ENCODE assay signal across 19 mouse cellular contexts in genomic region chr14:102987626-102988025, GRCm38 (mm10). TPM values are rescaled to one million over a fixed set of nuclear protein-coding genes. Genes with fewer than 3 reads are reported as not detected.
"Had no signal": no experiment of that assay in that cellular context is flagged by ENCODE, and none has a peak within 500 bp of the region (broad histone marks: within the 10 kb centered on the region; RNA-seq: fewer than 3 reads in every experiment).

No protein-coding gene starts in this region.

- H3K4me3 ChIP-seq: neural tube, embryonic 13.5 days; neural tube, embryonic 15.5 days; stomach, embryonic 15.5 days had no signal

- H3K27me3 ChIP-seq: neural tube, embryonic 13.5 days; stomach, embryonic 15.5 days had no signal

- H3K9ac ChIP-seq: neural tube, embryonic 13.5 days; neural tube, embryonic 15.5 days; stomach, embryonic 15.5 days had no signal

- DNase-seq: retina, postnatal 1 day; right cerebral cortex, adult 18-20 months; right cerebral cortex, postnatal 14 days; right cerebral cortex, postnatal 25 days; right cerebral cortex, postnatal 4 days; spleen, adult 18-20 months; thymus, adult 18-20 months; thymus, adult 2 months; thymus, postnatal 14 days; thymus, postnatal 25 days; thymus, postnatal 36 days; thymus, postnatal 4 days had no signal

- H3K4me2 ChIP-seq: neural tube, embryonic 13.5 days; neural tube, embryonic 15.5 days; stomach, embryonic 15.5 days had no signal

- H3K4me1 ChIP-seq: stomach, embryonic 15.5 days had no signal

- H3K27ac ChIP-seq: neural tube, embryonic 13.5 days; neural tube, embryonic 15.5 days; stomach, embryonic 15.5 days; stomach, postnatal 0 days had no signal

- H3K36me3 ChIP-seq: neural tube, embryonic 13.5 days; neural tube, embryonic 15.5 days; stomach, embryonic 15.5 days had no signal

- H3K9me3 ChIP-seq: neural tube, embryonic 13.5 days; neural tube, embryonic 15.5 days; stomach, embryonic 15.5 days had no signal

RNA-seq across cellular contexts. Expression of gene Acod1, which starts 59.2 kb away (rescaled TPM):
- polyA plus RNA-seq: neural tube, embryonic 13.5 days; neural tube, embryonic 14.5 days; neural tube, embryonic 15.5 days; stomach, embryonic 14.5 days; stomach, postnatal 0 days; testis, adult 2 months had no signal
